Mouse (Mus musculus): ENCODE data around the gene Tpsab1. TPM values are rescaled to one million over a fixed set of nuclear protein-coding genes. Genes with fewer than 3 reads are reported as not detected.

Tpsab1 gene
- polyA plus RNA-seq, 1 experiment from 2014 or later, result not detected

GRCm38 (mm10) chr17:25294111-25294510 is 51.3 kb downstream of the Tpsab1 start:
- H3K9ac ChIP-seq (replicated peaks; ENCODE audit: low read depth, low read length), result no peak overlapping the region
- no peaks in the 10 kb centered on the region for H3K27me3 ChIP-seq (ENCODE audit: control insufficient read depth, insufficient read depth, low read length)
- no peaks in the 10 kb centered on the region for H3K4me1 ChIP-seq (ENCODE audit: control insufficient read depth, insufficient read depth, low read length)
- no peaks in the 10 kb centered on the region for H3K9me3 ChIP-seq (ENCODE audit: control insufficient read depth, low read depth, low read length)
- no peaks in the 10 kb centered on the region for H3K36me3 ChIP-seq (ENCODE audit: control insufficient read depth, insufficient read depth, low read length)
- no peak overlapping the region for H3K27ac ChIP-seq (ENCODE audit: low read length)
- no peak overlapping the region for H3K4me2 ChIP-seq (replicated peaks; ENCODE audit: low read depth, low read length)
- no peak overlapping the region for H3K4me3 ChIP-seq (ENCODE audit: low read depth, low read length)
- WGBS, result 60% methylated on average over 1 of the region's 1 CpGs
- ATAC-seq (ENCODE audit: insufficient number of reproducible peaks, insufficient read depth, low FRiP score, low read depth), result no peak

DNA sequence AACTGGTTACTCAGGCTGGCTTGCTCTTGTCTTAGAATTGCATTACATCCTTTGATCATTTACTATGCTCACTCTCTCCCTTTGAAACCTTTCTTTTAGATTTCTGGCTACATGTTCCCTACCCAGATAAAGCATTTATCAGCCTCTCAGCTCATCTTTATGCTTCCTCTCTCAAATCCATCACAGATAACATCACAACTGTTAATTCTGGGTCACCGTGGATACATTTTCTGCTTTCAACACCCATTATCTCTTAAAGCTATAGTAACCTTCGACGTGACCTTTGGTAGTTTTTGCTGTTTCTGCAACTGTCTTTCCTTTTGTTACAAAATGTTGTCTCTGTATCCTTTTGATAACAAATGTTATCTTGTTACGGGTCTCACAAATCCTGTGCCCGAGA is 51.9 kb downstream of the Tpsab1 start:
- no peaks in the 10 kb centered on the region for H3K36me3 ChIP-seq (ENCODE audit: control insufficient read depth, insufficient read depth, low read length)
- 62% methylated on average over 5 of the region's 5 CpGs for WGBS
- H3K27ac ChIP-seq (ENCODE audit: low read length), result no peak overlapping the region
- no peak overlapping the region for H3K4me3 ChIP-seq (ENCODE audit: low read depth, low read length)
- H3K9me3 ChIP-seq (ENCODE audit: control insufficient read depth, low read depth, low read length), result no peaks in the 10 kb centered on the region
- H3K4me2 ChIP-seq (replicated peaks; ENCODE audit: low read depth, low read length), result no peak overlapping the region
- no peaks in the 10 kb centered on the region for H3K4me1 ChIP-seq (ENCODE audit: control insufficient read depth, insufficient read depth, low read length)
- ATAC-seq (ENCODE audit: insufficient number of reproducible peaks, insufficient read depth, low FRiP score, low read depth), result no peak
- H3K27me3 ChIP-seq (ENCODE audit: control insufficient read depth, insufficient read depth, low read length), result no peaks in the 10 kb centered on the region
- H3K9ac ChIP-seq (replicated peaks; ENCODE audit: low read depth, low read length), result no peak overlapping the region

Other genes with a start within 250 kb of the Tpsab1 start
- 38.2 and 40.5 TPM in 2 replicates for gene Telo2, start 229.6 kb downstream of the Tpsab1 start, polyA plus RNA-seq (2014; fragmentation: Nextera tagmentation; extraction: Ambion mirVana)
- gene Ptx4, start 224.8 kb downstream of the Tpsab1 start, polyA plus RNA-seq (2014; fragmentation: Nextera tagmentation; extraction: Ambion mirVana), result 0.16 and 0.28 TPM in 2 replicates
- 19.7 and 20.4 TPM in 2 replicates for gene Clcn7, start 212.2 kb downstream of the Tpsab1 start, polyA plus RNA-seq (2014; fragmentation: Nextera tagmentation; extraction: Ambion mirVana)
- 0.41 and 0.43 TPM in 2 replicates for gene Ccdc154, start 183.1 kb downstream of the Tpsab1 start, polyA plus RNA-seq (2014; fragmentation: Nextera tagmentation; extraction: Ambion mirVana)
- gene Gm38655, start 170.1 kb downstream of the Tpsab1 start, polyA plus RNA-seq (2014; fragmentation: Nextera tagmentation; extraction: Ambion mirVana), result 3.3 and 4.2 TPM in 2 replicates
- 31.5 and 32.4 TPM in 2 replicates for gene BC003965, start 161.0 kb downstream of the Tpsab1 start, polyA plus RNA-seq (2014; fragmentation: Nextera tagmentation; extraction: Ambion mirVana)
- 5.7 and 6.8 TPM in 2 replicates for gene Unkl, start 157.2 kb downstream of the Tpsab1 start, polyA plus RNA-seq (2014; fragmentation: Nextera tagmentation; extraction: Ambion mirVana)
- 44.3 and 44.4 TPM in 2 replicates for gene Gnptg, start 105.4 kb downstream of the Tpsab1 start, polyA plus RNA-seq (2014; fragmentation: Nextera tagmentation; extraction: Ambion mirVana)
- gene Tsr3, start 105.4 kb downstream of the Tpsab1 start, polyA plus RNA-seq (2014; fragmentation: Nextera tagmentation; extraction: Ambion mirVana), result 41.1 and 42.4 TPM in 2 replicates
- gene Baiap3, start 89.2 kb downstream of the Tpsab1 start, polyA plus RNA-seq (2014; fragmentation: Nextera tagmentation; extraction: Ambion mirVana), result 2.3 and 3.9 TPM in 2 replicates
- gene Ube2i, start 70.9 kb downstream of the Tpsab1 start, polyA plus RNA-seq (2014; fragmentation: Nextera tagmentation; extraction: Ambion mirVana), result 592 and 600 TPM in 2 replicates
- gene Prss34, start 47.2 kb downstream of the Tpsab1 start, polyA plus RNA-seq (2014; fragmentation: Nextera tagmentation; extraction: Ambion mirVana), result 0.33 and 0.35 TPM in 2 replicates
- not detected in 2 replicates for gene Prss28, start 36.9 kb downstream of the Tpsab1 start, polyA plus RNA-seq (2014; fragmentation: Nextera tagmentation; extraction: Ambion mirVana)
- gene Prss29, start 26.9 kb downstream of the Tpsab1 start, polyA plus RNA-seq (2014; fragmentation: Nextera tagmentation; extraction: Ambion mirVana), result not detected in 2 replicates
- 1.3 and 1.4 TPM in 2 replicates for gene Tpsb2, start 20.7 kb upstream of the Tpsab1 start, polyA plus RNA-seq (2014; fragmentation: Nextera tagmentation; extraction: Ambion mirVana)
- gene Tpsg1, start 23.7 kb upstream of the Tpsab1 start, polyA plus RNA-seq (2014; fragmentation: Nextera tagmentation; extraction: Ambion mirVana), result 0.69 and 0.98 TPM in 2 replicates
- gene Cacna1h, start 88.2 kb upstream of the Tpsab1 start, polyA plus RNA-seq (2014; fragmentation: Nextera tagmentation; extraction: Ambion mirVana), result 6.1 and 6.6 TPM in 2 replicates
- gene Tekt4, start 109.1 kb upstream of the Tpsab1 start, polyA plus RNA-seq (2014; fragmentation: Nextera tagmentation; extraction: Ambion mirVana), result not detected in 2 replicates
- 0.25 TPM in 1 of 2 replicates, not detected in the other for gene Sstr5, start 151.7 kb upstream of the Tpsab1 start, polyA plus RNA-seq (2014; fragmentation: Nextera tagmentation; extraction: Ambion mirVana)
- 7.1 and 8.0 TPM in 2 replicates for gene Sox8, start 225.1 kb upstream of the Tpsab1 start, polyA plus RNA-seq (2014; fragmentation: Nextera tagmentation; extraction: Ambion mirVana)
- 29.0 and 30.1 TPM in 2 replicates for gene Lmf1, start 233.5 kb upstream of the Tpsab1 start, polyA plus RNA-seq (2014; fragmentation: Nextera tagmentation; extraction: Ambion mirVana)